Mouse (Mus musculus) intestine, embryonic 16.5 days (tissue): Measurements from ENCODE around the gene Gm20388. TPM values are rescaled to one million over a fixed set of nuclear protein-coding genes. Genes with fewer than 3 reads are reported as not detected.

Experiments
- ATAC-seq: fragments of 200-750 bp; cut with Nextera tagmentation; 2 replicates; pipeline ENCODE4 v1.8.0; 2017; ENCODE audit warnings: moderate TSS enrichment, moderate library complexity
- H3K27ac ChIP-seq: fragments of 300-500 bp; sonication (generic); 2 replicates; pipeline ENCODE4 v1.5.1; 2014; ENCODE audit warnings: mild to moderate bottlenecking, low read length
- H3K27me3 ChIP-seq: fragments of 300-500 bp; sonication (generic); replicated peaks from 2 replicates; pipeline ENCODE4 v1.6.1; 2014; ENCODE audit warnings: low read length, control low read depth, mixed read lengths; ENCODE audit not compliant: control insufficient read depth, insufficient read depth
- H3K36me3 ChIP-seq: fragments of 300-500 bp; sonication (generic); 2 replicates; pipeline ENCODE4 v1.6.1; 2014; ENCODE audit warnings: low read length, control low read depth; ENCODE audit not compliant: control insufficient read depth, insufficient read depth
- H3K4me1 ChIP-seq: fragments of 300-500 bp; sonication (generic); 2 replicates; pipeline ENCODE4 v1.6.1; 2014; ENCODE audit warnings: low read length, control low read depth, mixed read lengths; ENCODE audit not compliant: control insufficient read depth, insufficient read depth
- H3K4me2 ChIP-seq: fragments of 300-500 bp; sonication (generic); 2 replicates; pipeline ENCODE4 v1.6.1; 2014; ENCODE audit warnings: low read depth, low read length, control low read depth
- H3K4me3 ChIP-seq: fragments of 300-500 bp; sonication (generic); 2 replicates; pipeline ENCODE4 v1.5.1; 2014; ENCODE audit warnings: mild to moderate bottlenecking, low read length
- H3K9ac ChIP-seq: fragments of 300-500 bp; sonication (generic); 2 replicates; pipeline ENCODE4 v1.6.1; 2014; ENCODE audit warnings: low read depth, low read length
- H3K9me3 ChIP-seq: fragments of 300-500 bp; sonication (generic); 2 replicates; pipeline ENCODE4 v1.6.1; 2016; ENCODE audit warnings: low read length, control low read depth; ENCODE audit not compliant: control insufficient read depth
- WGBS: fragments of 180-500 bp; shearing (Covaris S2); extraction: QIAGEN DNeasy Blood & Tissue Kit; methylation state at CpG from one replicate; pipeline ENCODE4 v1.1.7; 2014; 5-methylcytosine and 5-hydroxymethylcytosine counted together
- polyA plus RNA-seq: library from polyadenylated mRNA; unstranded; fragments of >200 nt; fragmentation: Nextera tagmentation; extraction: Ambion mirVana; gene quantifications from 2 replicates; pipeline ENCODE4 v1.2.1, GENCODE M21; 2015

Gene Gm20388
- polyA plus RNA-seq, 1 experiment from 2014 or later, result 5.8 TPM

GRCm38 (mm10) chr8:122326114-122326542 lies 2415.5 kb downstream of the Gm20388 start:
- no peaks in the 10 kb centered on the region for H3K9me3 ChIP-seq
- H3K4me1 ChIP-seq, result peaks cover 69% of the 10 kb centered on the region
- H3K4me3 ChIP-seq, result no peak overlapping the region
- 27% methylated on average over 14 of the region's 14 CpGs for WGBS
- peak overlapping the region; percentile 23; the same call in 1 of the 2 replicates for H3K4me2 ChIP-seq
- ATAC-seq, result no peak
- H3K9ac ChIP-seq, result peak overlapping the region; percentile 49
- H3K27me3 ChIP-seq, result no peaks in the 10 kb centered on the region
- no peaks in the 10 kb centered on the region for H3K36me3 ChIP-seq
- H3K27ac ChIP-seq, result no peak overlapping the region

DNA sequence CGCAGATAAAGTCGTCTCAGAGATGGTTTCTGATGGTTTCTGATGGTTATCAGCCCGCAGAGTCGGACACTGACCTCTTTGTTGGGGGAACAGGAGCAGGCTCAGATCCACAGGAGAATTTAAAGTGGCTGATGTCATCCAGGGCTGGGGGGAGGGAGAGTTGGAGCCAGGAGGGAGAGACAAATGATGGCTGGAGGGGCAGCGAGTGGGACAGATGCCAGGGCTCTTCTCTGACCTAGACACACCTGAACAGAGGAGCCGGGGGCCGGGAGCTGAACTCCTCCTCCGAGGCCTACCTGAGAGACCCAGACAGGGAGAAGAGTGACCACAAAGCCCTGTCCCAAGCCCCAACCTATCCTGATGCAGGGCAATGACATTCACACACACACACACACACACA lies 2418.4 kb downstream of the Gm20388 start:
- no peak overlapping the region for H3K4me3 ChIP-seq
- no peak overlapping the region; the same call in 1 of the 2 replicates for H3K27ac ChIP-seq
- H3K9ac ChIP-seq, result no peak overlapping the region
- no peaks in the 10 kb centered on the region for H3K9me3 ChIP-seq
- 60% methylated on average over 8 of the region's 8 CpGs for WGBS
- peaks cover 56% of the 10 kb centered on the region for H3K4me1 ChIP-seq
- no peaks in the 10 kb centered on the region for H3K27me3 ChIP-seq
- peaks cover 6% of the 10 kb centered on the region for H3K36me3 ChIP-seq
- H3K4me2 ChIP-seq, result no peak overlapping the region
- no peak for ATAC-seq

GRCm38 (mm10) chr8:122329553-122330239 lies 2419.1 kb downstream of the Gm20388 start:
- H3K27ac ChIP-seq, result peak overlapping the region; percentile 89
- peak; percentile 38 for ATAC-seq
- no peaks in the 10 kb centered on the region for H3K9me3 ChIP-seq
- H3K4me1 ChIP-seq, result peaks cover 50% of the 10 kb centered on the region
- WGBS, result 71% methylated on average over 22 of the region's 22 CpGs
- H3K9ac ChIP-seq, result peak overlapping the region; percentile 50; the same call in 1 of the 2 replicates
- no peaks in the 10 kb centered on the region for H3K27me3 ChIP-seq
- H3K4me2 ChIP-seq, result no peak overlapping the region
- H3K4me3 ChIP-seq, result no peak overlapping the region
- H3K36me3 ChIP-seq, result peaks cover 12% of the 10 kb centered on the region

DNA sequence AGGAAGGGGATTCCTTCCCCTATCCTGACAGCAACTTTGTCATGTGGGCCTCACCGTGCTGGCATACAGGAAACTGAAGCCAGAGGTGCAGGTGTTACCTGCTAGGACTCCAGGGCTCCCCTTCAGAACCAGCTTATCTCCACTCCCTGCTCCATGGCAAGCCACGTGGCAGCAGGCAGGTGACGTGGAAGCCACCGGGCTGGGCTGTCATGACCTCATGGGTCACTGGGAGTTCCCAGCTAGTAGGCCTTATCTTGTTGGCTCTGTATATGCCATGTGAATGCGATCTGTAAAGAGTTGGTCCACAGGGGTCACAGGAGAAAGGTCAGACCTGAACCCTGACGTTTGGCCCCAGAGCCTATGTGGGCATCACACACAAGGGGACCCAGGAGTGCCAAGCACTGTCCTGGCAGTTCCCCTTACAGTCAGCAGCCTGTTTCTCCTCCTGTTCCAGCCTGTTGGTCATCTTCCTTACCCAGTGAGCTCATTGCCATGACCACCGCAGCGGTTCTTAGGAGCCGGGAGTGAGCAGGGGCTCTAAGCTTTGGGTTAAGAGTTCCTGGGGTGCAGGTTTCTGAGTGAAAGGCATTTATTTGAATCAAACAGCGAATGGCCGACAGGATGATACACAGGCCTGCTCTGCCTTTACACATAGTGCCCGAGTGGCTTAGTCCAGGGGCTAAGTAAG lies 2419.9 kb downstream of the Gm20388 start:
- H3K36me3 ChIP-seq, result peaks cover 20% of the 10 kb centered on the region
- peak; percentile 78 for ATAC-seq
- H3K4me3 ChIP-seq, result no peak overlapping the region
- H3K4me1 ChIP-seq, result peaks cover 43% of the 10 kb centered on the region
- peaks cover 4% of the 10 kb centered on the region; the same call in 1 of the 2 replicates for H3K27me3 ChIP-seq
- H3K4me2 ChIP-seq, result no peak overlapping the region
- 67% methylated on average over 12 of the region's 12 CpGs for WGBS
- H3K27ac ChIP-seq, result peak overlapping the region; percentile 89
- H3K9ac ChIP-seq, result peak overlapping the region; percentile 50
- no peaks in the 10 kb centered on the region for H3K9me3 ChIP-seq

DNA sequence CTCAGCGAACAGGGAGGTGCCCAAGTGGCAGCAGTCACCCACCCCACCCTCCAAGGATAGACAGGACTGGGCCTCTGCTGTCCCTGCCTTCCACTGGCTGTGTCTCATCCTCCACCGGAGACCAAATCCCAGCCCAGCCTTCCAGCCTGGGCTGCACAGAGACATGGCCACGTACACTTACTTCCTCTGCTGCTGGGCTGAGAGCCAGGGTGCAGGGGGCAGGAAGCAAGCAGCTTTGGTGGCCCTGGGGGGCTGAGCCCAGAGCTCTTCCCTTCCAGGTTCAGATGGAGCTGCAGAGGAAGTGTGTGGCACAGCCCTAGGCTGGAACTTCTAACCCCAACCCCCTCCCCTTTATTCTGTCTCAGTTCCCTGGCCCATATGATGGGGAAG lies 2420.5 kb downstream of the Gm20388 start:
- Histone ChIP-seq H3K27ac (peak overlapping the region; percentile 89), H3K9me3 (no peaks in the 10 kb centered on the region; the same call in 1 of the 2 replicates), H3K4me1 (peaks cover 42% of the 10 kb centered on the region), H3K4me2 (no peak overlapping the region), H3K9ac (peak overlapping the region; percentile 50), H3K27me3 (peaks cover 5% of the 10 kb centered on the region; the same call in 1 of the 2 replicates), H3K36me3 (peaks cover 25% of the 10 kb centered on the region), H3K4me3 (no peak overlapping the region)
- peak; percentile 3; the same call in 1 of the 2 replicates for ATAC-seq
- WGBS, result 54% methylated on average over 3 of the region's 3 CpGs

DNA sequence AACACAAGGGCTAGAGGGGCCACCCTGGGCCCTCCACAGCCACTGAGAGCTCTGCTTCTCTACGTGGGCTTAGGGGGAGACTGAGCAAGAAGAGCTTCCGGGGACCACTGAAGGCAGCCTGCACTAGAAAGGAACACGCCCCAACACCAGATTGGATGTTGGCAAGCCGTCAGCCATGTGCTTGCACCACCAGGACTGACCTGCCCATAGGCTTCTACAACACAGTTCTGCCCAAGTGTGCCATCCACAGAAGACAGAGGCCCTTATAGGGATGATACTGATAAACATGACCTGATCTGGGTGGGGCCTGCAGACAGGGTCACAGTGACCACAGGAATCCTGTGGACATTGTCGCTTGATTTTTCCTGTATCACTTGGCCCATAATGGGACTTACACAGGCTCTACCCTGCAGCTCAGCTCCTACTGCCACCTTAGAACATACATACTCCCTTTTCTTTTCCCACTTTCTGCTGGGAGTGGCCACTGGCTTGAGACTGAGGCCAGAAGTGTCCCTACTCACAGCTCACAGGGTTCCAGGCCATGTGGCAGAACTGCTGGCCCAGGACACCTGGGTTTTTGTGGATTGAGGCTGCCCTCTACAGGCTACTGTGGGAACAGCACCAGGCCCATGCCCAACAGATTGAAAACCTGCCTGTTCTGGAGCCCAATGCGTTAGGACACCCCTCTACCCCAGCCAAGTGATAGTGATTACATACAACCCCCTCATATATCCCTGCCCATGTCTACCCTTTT lies 2422.3 kb downstream of the Gm20388 start:
- no peak overlapping the region for H3K27ac ChIP-seq
- no peak overlapping the region for H3K9ac ChIP-seq
- peaks cover 34% of the 10 kb centered on the region for H3K4me1 ChIP-seq
- 78% methylated on average over 6 of the region's 6 CpGs for WGBS
- H3K9me3 ChIP-seq, result no peaks in the 10 kb centered on the region; the same call in 1 of the 2 replicates
- peaks cover 35% of the 10 kb centered on the region for H3K36me3 ChIP-seq
- H3K4me3 ChIP-seq, result no peak overlapping the region
- ATAC-seq, result 0 out of 2 replicates have a peak, but pooled peaks have one; percentile 11
- peaks cover 14% of the 10 kb centered on the region for H3K27me3 ChIP-seq
- H3K4me2 ChIP-seq, result no peak overlapping the region

- H3K9me3 ChIP-seq, result no peaks in the 10 kb centered on the region; the same call in 1 of the 2 replicates
- 91% methylated on average over 7 of the region's 7 CpGs for WGBS
- H3K27me3 ChIP-seq, result peaks cover 14% of the 10 kb centered on the region
- peaks cover 35% of the 10 kb centered on the region for H3K36me3 ChIP-seq
- no peak overlapping the region for H3K4me2 ChIP-seq
- H3K4me3 ChIP-seq, result no peak overlapping the region
- H3K27ac ChIP-seq, result no peak overlapping the region
- no peak for ATAC-seq
- peaks cover 34% of the 10 kb centered on the region for H3K4me1 ChIP-seq
- H3K9ac ChIP-seq, result no peak overlapping the region
Observed at GRCm38 (mm10) chr8:122333531-122333930, 2422.9 kb downstream of the Gm20388 start.

DNA sequence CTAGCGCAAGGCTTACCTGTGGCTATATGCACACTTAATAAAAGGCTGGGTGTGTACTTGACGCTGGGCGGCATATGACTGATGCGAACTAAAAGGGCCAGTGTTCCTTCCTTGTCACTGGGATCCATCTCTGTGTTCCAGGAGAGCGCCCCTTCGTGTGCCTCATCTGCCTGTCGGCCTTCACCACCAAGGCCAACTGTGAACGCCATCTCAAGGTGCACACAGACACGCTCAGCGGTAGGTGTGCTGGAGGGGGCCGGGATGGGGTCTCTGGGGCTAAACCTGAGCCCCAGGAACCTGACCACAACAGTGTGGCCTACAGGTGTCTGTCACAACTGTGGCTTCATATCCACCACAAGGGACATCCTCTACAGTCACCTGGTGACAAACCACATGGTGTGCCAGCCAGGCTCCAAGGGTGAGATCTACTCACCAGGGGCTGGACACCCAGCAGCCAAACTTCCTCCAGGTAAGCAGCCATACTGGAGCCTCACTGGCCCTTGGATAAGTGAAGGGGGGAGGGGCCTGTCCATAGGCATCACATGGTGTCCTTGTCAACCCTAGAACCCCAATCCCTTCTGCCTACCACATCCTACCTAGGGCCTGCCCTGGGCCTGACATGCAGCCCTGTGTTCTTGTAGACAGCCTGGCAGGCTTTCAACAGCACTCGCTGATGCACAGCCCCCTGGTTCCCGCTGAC lies 2424.3 kb downstream of the Gm20388 start:
- Histone ChIP-seq H3K27me3 (peaks cover 14% of the 10 kb centered on the region), H3K27ac (no peak overlapping the region), H3K4me2 (no peak overlapping the region), H3K9ac (no peak overlapping the region), H3K9me3 (no peaks in the 10 kb centered on the region; the same call in 1 of the 2 replicates), H3K36me3 (peaks cover 35% of the 10 kb centered on the region), H3K4me1 (peaks cover 26% of the 10 kb centered on the region), H3K4me3 (no peak overlapping the region)
- ATAC-seq, result no peak
- 90% methylated on average over 13 of the region's 13 CpGs for WGBS
